Mouse (Mus musculus) neural tube, embryonic 14.5 days (tissue): Measurements from ENCODE around the gene Rcan1. TPM values are rescaled to one million over a fixed set of nuclear protein-coding genes. Genes with fewer than 3 reads are reported as not detected.
A peak's percentile ranks its signal among the peaks of the same experiment; 100 is the strongest.

Source experiments
- ATAC-seq: fragments of 200-750 bp; cut with Nextera tagmentation; 2 replicates; pipeline ENCODE4 v1.8.0; 2017; ENCODE audit warnings: low read depth, mild to moderate bottlenecking, moderate TSS enrichment, moderate library complexity
- H3K27ac ChIP-seq: fragments of 300-500 bp; sonication (generic); 2 replicates; pipeline ENCODE4 v1.5.1; 2014; ENCODE audit warnings: low read depth, mild to moderate bottlenecking, control low read depth, low read length, moderate library complexity, mixed read lengths
- H3K27me3 ChIP-seq: fragments of 300-500 bp; sonication (generic); 2 replicates; pipeline ENCODE4 v1.6.1; 2014; ENCODE audit warnings: low read length; ENCODE audit not compliant: control insufficient read depth, insufficient read depth
- H3K36me3 ChIP-seq: fragments of 300-500 bp; sonication (generic); 2 replicates; pipeline ENCODE4 v1.6.1; 2014; ENCODE audit warnings: low read length, mixed read lengths; ENCODE audit not compliant: control insufficient read depth, insufficient read depth
- H3K4me1 ChIP-seq: fragments of 300-500 bp; sonication (generic); 2 replicates; pipeline ENCODE4 v1.6.1; 2014; ENCODE audit warnings: low read length; ENCODE audit not compliant: control insufficient read depth, insufficient read depth
- H3K4me2 ChIP-seq: fragments of 300-500 bp; sonication (generic); 2 replicates; pipeline ENCODE4 v1.6.1; 2014; ENCODE audit warnings: mild to moderate bottlenecking, low read depth, low read length, control low read depth
- H3K4me3 ChIP-seq: fragments of 300-500 bp; sonication (generic); 2 replicates; pipeline ENCODE4 v1.5.1; 2014; ENCODE audit warnings: low read depth, low read length, control low read depth, mixed read lengths
- H3K9ac ChIP-seq: fragments of 300-500 bp; sonication (generic); replicated peaks from 2 replicates; pipeline ENCODE4 v1.6.1; 2014; ENCODE audit warnings: low read depth, mild to moderate bottlenecking, control low read depth, low read length, mixed read lengths
- H3K9me3 ChIP-seq: fragments of 300-500 bp; sonication (generic); 2 replicates; pipeline ENCODE4 v1.6.1; 2016; ENCODE audit warnings: low read length; ENCODE audit not compliant: control insufficient read depth
- WGBS: fragments of 180-500 bp; shearing (Covaris S2); extraction: QIAGEN DNeasy Blood & Tissue Kit; methylation state at CpG from one replicate; pipeline ENCODE4 v1.1.7; 2014; 5-methylcytosine and 5-hydroxymethylcytosine counted together
- polyA plus RNA-seq: library from polyadenylated mRNA; unstranded; fragments of >200 nt; fragmentation: Nextera tagmentation; extraction: Ambion mirVana; gene quantifications from 2 replicates; pipeline ENCODE4 v1.2.1, GENCODE M21; 2014

Gene Rcan1
- polyA plus RNA-seq, 1 experiment from 2014 or later = 70.6 TPM

DNA sequence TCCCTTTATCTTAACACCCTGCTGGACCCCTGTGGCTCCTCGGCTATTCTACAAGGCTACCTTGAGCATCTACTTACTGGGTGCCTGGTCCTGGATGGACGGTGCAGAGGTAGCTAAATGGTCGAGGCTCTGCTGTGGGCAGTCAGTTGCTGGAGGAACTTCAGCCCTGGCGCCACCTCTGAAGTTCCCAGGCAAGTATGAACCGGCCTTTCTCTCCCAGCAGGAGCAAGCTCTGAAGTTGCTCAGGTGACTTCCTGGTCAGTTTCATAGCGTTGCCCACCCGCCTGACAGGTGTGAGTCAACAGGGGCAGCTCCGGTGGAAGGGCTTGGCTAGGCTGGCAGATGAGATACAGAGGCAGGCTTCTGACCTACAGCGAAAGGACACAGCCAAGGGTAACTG is 111.4 kb downstream of the Rcan1 start, which contains the start of gene Kcne1:
Gene Kcne1 (minus strand): TSS at position 240 of the 400 bp plus-strand sequence.
- Histone ChIP-seq H3K4me1 (no peaks in the 10 kb centered on the region), H3K36me3 (no peaks in the 10 kb centered on the region), H3K27ac (no peak within 1 kb of the TSS), H3K4me3 (no peak within 1 kb of the TSS), H3K4me2 (no peak within 1 kb of the TSS), H3K27me3 (no peaks in the 10 kb centered on the region), H3K9ac (no peak within 1 kb of the TSS), H3K9me3 (no peaks in the 10 kb centered on the region)
- ATAC-seq = no peak; the same call in 1 of the 2 replicates
- WGBS = 66% methylated on average over 9 of the region's 9 CpGs

GRCm38 (mm10) chr16:92358734-92359133 is 111.9 kb downstream of the Rcan1 start:
- Histone ChIP-seq H3K4me2 (no peak overlapping the region), H3K9me3 (no peaks in the 10 kb centered on the region), H3K27me3 (no peaks in the 10 kb centered on the region), H3K36me3 (no peaks in the 10 kb centered on the region), H3K9ac (no peak overlapping the region), H3K27ac (no peak overlapping the region), H3K4me1 (no peaks in the 10 kb centered on the region), H3K4me3 (no peak overlapping the region)
- WGBS = 28% methylated on average over 9 of the region's 9 CpGs
- no peak; the same call in 1 of the 2 replicates for ATAC-seq

- 34% methylated on average over 10 of the region's 10 CpGs for WGBS
- H3K36me3 ChIP-seq = no peaks in the 10 kb centered on the region
- H3K4me2 ChIP-seq = no peak overlapping the region
- no peak overlapping the region for H3K9ac ChIP-seq
- H3K9me3 ChIP-seq = no peaks in the 10 kb centered on the region
- no peaks in the 10 kb centered on the region for H3K27me3 ChIP-seq
- no peaks in the 10 kb centered on the region for H3K4me1 ChIP-seq
- no peak overlapping the region for H3K4me3 ChIP-seq
- no peak for ATAC-seq
- no peak overlapping the region for H3K27ac ChIP-seq
Measured at GRCm38 (mm10) chr16:92357566-92357965, 113.1 kb downstream of the Rcan1 start.

DNA sequence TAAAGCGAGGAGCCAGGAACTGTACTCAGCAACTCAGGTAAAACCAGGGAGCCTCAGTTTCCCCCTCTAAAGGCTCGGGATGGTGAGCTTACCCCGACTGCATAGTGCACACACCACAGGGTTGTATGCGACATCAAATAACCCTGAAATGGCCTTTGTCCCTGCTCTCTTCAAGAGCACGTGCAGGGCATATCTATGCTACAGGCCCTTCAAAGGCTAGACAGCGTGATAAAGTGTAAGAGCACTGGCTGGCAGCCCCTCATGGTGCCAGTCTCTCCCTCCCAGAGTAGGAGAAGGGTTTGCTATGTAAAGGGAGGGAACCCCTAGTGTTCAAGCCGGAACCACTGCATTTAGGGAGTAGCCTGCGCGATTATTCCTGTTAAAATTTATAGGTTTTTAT is 113.6 kb downstream of the Rcan1 start:
- Histone ChIP-seq H3K27me3 (no peaks in the 10 kb centered on the region), H3K9ac (no peak overlapping the region), H3K4me3 (no peak overlapping the region), H3K4me1 (no peaks in the 10 kb centered on the region), H3K9me3 (no peaks in the 10 kb centered on the region), H3K27ac (no peak overlapping the region), H3K4me2 (no peak overlapping the region), H3K36me3 (no peaks in the 10 kb centered on the region)
- 59% methylated on average over 9 of the region's 9 CpGs for WGBS
- no peak for ATAC-seq

DNA sequence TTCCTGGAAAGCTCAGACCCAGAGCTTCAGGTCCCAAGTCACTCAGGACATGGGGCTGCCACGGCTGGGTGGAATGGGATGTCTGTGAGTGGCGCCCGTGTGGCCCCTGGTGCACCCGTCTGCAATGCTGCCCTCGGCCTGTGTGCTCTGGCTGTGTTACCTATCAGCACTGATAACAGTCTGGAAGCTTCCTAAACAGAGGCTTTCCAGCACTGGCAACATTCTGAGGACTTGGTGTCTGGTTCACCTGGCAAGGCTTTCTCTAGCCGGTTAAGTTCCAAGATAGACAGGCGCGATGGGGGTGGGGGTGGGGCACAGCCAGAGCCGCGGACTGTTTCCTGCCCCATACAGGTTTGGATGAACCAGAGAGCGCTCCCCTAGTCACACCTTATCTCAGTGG is 114.7 kb downstream of the Rcan1 start:
- ATAC-seq = no peak
- no peak overlapping the region for H3K27ac ChIP-seq
- no peak overlapping the region for H3K4me2 ChIP-seq
- H3K4me1 ChIP-seq = no peaks in the 10 kb centered on the region
- no peaks in the 10 kb centered on the region for H3K36me3 ChIP-seq
- no peak overlapping the region for H3K9ac ChIP-seq
- no peaks in the 10 kb centered on the region for H3K27me3 ChIP-seq
- 90% methylated on average over 10 of the region's 11 CpGs for WGBS
- H3K9me3 ChIP-seq = no peaks in the 10 kb centered on the region
- no peak overlapping the region for H3K4me3 ChIP-seq

DNA sequence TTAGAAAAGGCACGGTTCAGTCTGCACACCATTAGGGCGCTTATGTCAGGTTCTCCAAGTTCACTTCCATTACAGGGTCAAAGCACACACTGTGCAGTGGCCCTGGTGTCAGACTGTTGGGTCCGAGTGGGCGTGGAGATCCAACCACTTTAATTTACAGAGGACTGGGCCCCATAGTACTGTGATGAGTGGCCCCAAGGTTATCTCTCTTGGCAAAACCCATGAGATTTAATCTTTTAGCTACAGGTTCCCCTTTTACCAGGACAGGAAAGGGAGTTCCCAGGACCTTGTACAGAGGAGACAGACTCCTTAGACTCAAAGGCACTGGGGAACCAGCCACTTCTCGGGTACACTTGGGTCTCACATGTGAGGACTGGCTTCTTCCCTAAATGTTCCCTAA is 115.3 kb downstream of the Rcan1 start:
- H3K36me3 ChIP-seq = no peaks in the 10 kb centered on the region
- 82% methylated on average over 5 of the region's 5 CpGs for WGBS

GRCm38 (mm10) chr16:92353897-92354296 is 116.8 kb downstream of the Rcan1 start:
- 73% methylated on average over 2 of the region's 2 CpGs for WGBS
- Histone ChIP-seq H3K27ac (no peak overlapping the region), H3K36me3 (no peaks in the 10 kb centered on the region), H3K9me3 (no peaks in the 10 kb centered on the region), H3K9ac (no peak overlapping the region), H3K27me3 (no peaks in the 10 kb centered on the region), H3K4me2 (no peak overlapping the region), H3K4me1 (no peaks in the 10 kb centered on the region), H3K4me3 (no peak overlapping the region)
- no peak for ATAC-seq

More for the DNA sequence above, 115.3 kb downstream of the Rcan1 start:
- H3K9ac ChIP-seq = no peak overlapping the region
- ATAC-seq = no peak
- H3K27me3 ChIP-seq = no peaks in the 10 kb centered on the region
- no peaks in the 10 kb centered on the region for H3K9me3 ChIP-seq
- H3K4me2 ChIP-seq = no peak overlapping the region
- H3K27ac ChIP-seq = no peak overlapping the region
- H3K4me1 ChIP-seq = no peaks in the 10 kb centered on the region
- H3K4me3 ChIP-seq = no peak overlapping the region

GRCm38 (mm10) chr16:92353295-92353694 is 117.4 kb downstream of the Rcan1 start:
- H3K4me3 ChIP-seq = no peak overlapping the region
- H3K36me3 ChIP-seq = no peaks in the 10 kb centered on the region
- no peak overlapping the region for H3K27ac ChIP-seq
- H3K9me3 ChIP-seq = no peaks in the 10 kb centered on the region
- H3K27me3 ChIP-seq = no peaks in the 10 kb centered on the region
- no peaks in the 10 kb centered on the region for H3K4me1 ChIP-seq
- no peak overlapping the region for H3K4me2 ChIP-seq
- ATAC-seq = no peak
- H3K9ac ChIP-seq = no peak overlapping the region
- WGBS = 88% methylated on average over 12 of the region's 12 CpGs

DNA sequence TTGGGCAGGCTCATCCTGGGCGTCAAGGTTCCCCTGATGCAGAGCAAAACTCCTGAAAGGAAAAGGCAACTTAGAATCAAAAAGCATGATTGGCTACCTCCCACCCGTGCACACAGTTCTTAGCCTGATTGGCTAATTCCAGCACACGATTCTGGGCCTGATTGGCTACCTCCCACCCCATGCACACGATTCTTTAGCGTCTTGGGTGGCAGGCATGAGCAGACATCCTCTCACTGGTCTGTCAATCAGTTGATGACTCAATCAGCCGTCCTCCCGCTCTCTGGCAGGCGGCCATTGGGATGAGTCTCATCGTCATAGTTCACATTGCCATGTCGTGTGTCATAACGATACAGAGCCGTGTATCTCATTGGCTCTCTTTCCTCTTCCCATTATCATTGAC is 121.7 kb downstream of the Rcan1 start:
- H3K27me3 ChIP-seq = no peaks in the 10 kb centered on the region
- no peak overlapping the region for H3K9ac ChIP-seq
- H3K27ac ChIP-seq = no peak overlapping the region
- H3K36me3 ChIP-seq = no peaks in the 10 kb centered on the region
- ATAC-seq = peak; percentile 17; the same call in 1 of the 2 replicates
- H3K9me3 ChIP-seq = no peaks in the 10 kb centered on the region
- H3K4me2 ChIP-seq = no peak overlapping the region
- H3K4me3 ChIP-seq = no peak overlapping the region
- 72% methylated on average over 12 of the region's 12 CpGs for WGBS
- H3K4me1 ChIP-seq = 0 out of 2 replicates have a peak, but pooled peaks cover 3% of the 10 kb centered on the region
